Mouse (Mus musculus) adrenal gland, adult (tissue): ENCODE data around the gene Zkscan2.
A peak's percentile ranks its signal among the peaks of the same experiment; 100 is the strongest.

Experiments used
- DNase-seq, 2 experiments: peaks; one replicate each; pipeline ENCODE4 v3.0.0; 2022 to 2023; ENCODE audit warnings: low spot score in 1 of 2; ENCODE audit not compliant: inconsistent age in 2 of 2

Gene Zkscan2

GRCm38 (mm10) chr7:123442079-123442478 is 58.2 kb downstream of the Zkscan2 start:
- no peak for DNase-seq

- no peak for DNase-seq
These were observed 69.0 kb downstream of the Zkscan2 start for GRCm38 (mm10) chr7:123431206-123431605.

- DNase-seq = peak in 1 of 2 experiments; percentile 84
These were observed 69.9 kb downstream of the Zkscan2 start for GRCm38 (mm10) chr7:123430411-123430705.

GRCm38 (mm10) chr7:123429624-123430410 is 70.4 kb downstream of the Zkscan2 start:
- DNase-seq = peak; percentile 20 to 79
